Mouse (Mus musculus): ENCODE results near the gene Tma7. TPM values are rescaled to one million over a fixed set of nuclear protein-coding genes. Genes with fewer than 3 reads are reported as not detected.

Tma7 gene
- polyA plus RNA-seq, 1 experiment from 2014 or later, result 774 TPM

DNA sequence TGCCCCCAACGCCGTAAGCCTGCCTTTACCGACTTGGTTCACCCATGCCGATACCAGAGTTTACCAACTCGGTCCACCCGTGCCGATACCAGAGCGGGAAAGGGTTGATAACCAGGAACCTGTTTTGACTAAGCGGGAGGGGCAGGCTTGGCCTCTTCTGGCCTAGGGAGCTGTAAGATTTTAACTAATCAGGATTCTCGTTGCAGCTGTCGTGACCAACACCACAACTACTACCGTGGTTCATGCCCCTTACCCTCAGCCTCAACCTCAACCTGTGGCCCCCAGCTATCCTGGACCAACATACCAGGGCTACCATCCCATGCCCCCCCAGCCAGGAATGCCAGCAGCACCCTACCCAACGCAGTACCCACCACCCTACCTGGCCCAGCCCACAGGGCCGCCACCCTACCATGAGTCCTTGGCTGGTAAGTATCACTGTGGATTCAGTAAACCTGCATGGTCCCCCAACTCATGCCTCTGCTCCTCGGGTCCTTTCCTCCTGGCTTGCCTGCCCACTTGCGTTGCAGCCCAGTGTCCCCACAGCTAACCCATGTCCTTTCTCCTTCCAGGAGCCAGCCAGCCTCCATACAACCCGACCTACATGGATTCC, 26.2 kb downstream of the Tma7 start:
- no peaks in the 10 kb centered on the region for H3K27me3 ChIP-seq (ENCODE audit: insufficient read depth, poor library complexity, severe bottlenecking)
- WGBS, result 87% methylated on average over 17 of the region's 17 CpGs
- H3K36me3 ChIP-seq, result peaks cover 59% of the 10 kb centered on the region
- H3K27ac ChIP-seq, result no peak overlapping the region
- DNase-seq (ENCODE audit: low spot score), result no peak
- no peak overlapping the region for H3K4me3 ChIP-seq
- peaks cover 39% of the 10 kb centered on the region for H3K4me1 ChIP-seq
- no peaks in the 10 kb centered on the region for H3K9me3 ChIP-seq

GRCm38 (mm10) chr9:109055271-109056030, 26.9 kb downstream of the Tma7 start:
- no peak for DNase-seq (ENCODE audit: low spot score)
- Histone ChIP-seq H3K27me3 (ENCODE audit: insufficient read depth, poor library complexity, severe bottlenecking) (no peaks in the 10 kb centered on the region), H3K9me3 (no peaks in the 10 kb centered on the region), H3K27ac (peak overlapping the region; percentile 85), H3K36me3 (peaks cover 61% of the 10 kb centered on the region), H3K4me1 (peaks cover 39% of the 10 kb centered on the region), H3K4me3 (peak overlapping the region; percentile 40; the same call in 1 of the 2 replicates)
- WGBS, result 83% methylated on average over 12 of the region's 12 CpGs

GRCm38 (mm10) chr9:109054712-109055111, 27.7 kb downstream of the Tma7 start:
- 15% methylated on average over 7 of the region's 7 CpGs for WGBS
- no peak for DNase-seq (ENCODE audit: low spot score)
- H3K36me3 ChIP-seq, result peaks cover 62% of the 10 kb centered on the region

DNA sequence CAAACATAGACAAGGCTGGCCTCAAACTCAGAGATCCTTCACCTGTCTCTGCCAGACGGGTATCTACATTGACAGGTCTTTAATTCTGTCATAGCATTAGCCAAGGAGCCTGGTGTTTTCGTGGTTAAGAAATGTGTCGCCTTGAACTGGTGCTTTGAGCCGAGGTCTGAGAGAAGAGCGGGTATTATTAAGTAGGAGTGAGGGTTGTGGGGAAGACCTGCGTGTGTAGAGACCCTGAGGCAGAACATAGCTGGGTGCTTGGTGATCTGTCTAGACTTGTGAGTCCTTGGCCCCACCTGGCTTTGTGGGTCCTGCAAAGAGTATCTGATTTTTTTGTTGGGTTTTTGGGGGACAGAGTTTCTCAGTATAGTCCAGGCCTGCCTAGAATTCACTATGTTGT, 28.5 kb downstream of the Tma7 start:
- Histone ChIP-seq H3K9me3 (no peaks in the 10 kb centered on the region), H3K27me3 (ENCODE audit: insufficient read depth, poor library complexity, severe bottlenecking) (no peaks in the 10 kb centered on the region), H3K27ac (peak overlapping the region; percentile 85; the same call in 1 of the 2 replicates), H3K4me3 (no peak overlapping the region), H3K36me3 (peaks cover 68% of the 10 kb centered on the region), H3K4me1 (peaks cover 26% of the 10 kb centered on the region)
- no peak for DNase-seq (ENCODE audit: low spot score)
- 74% methylated on average over 6 of the region's 6 CpGs for WGBS

More at GRCm38 (mm10) chr9:109054712-109055111, 27.7 kb downstream of the Tma7 start:
- Histone ChIP-seq H3K4me1 (peaks cover 34% of the 10 kb centered on the region), H3K27ac (peak overlapping the region; percentile 85), H3K9me3 (no peaks in the 10 kb centered on the region), H3K27me3 (ENCODE audit: insufficient read depth, poor library complexity, severe bottlenecking) (no peaks in the 10 kb centered on the region), H3K4me3 (peak overlapping the region; percentile 40)

GRCm38 (mm10) chr9:109053366-109053765, 29.0 kb downstream of the Tma7 start:
- Histone ChIP-seq H3K4me3 (no peak overlapping the region), H3K27me3 (ENCODE audit: insufficient read depth, poor library complexity, severe bottlenecking) (no peaks in the 10 kb centered on the region), H3K4me1 (peaks cover 21% of the 10 kb centered on the region), H3K36me3 (peaks cover 69% of the 10 kb centered on the region), H3K27ac (no peak overlapping the region), H3K9me3 (no peaks in the 10 kb centered on the region)
- 71% methylated on average over 3 of the region's 3 CpGs for WGBS
- DNase-seq (ENCODE audit: low spot score), result no peak

GRCm38 (mm10) chr9:109052490-109053260, 29.7 kb downstream of the Tma7 start:
- peaks cover 16% of the 10 kb centered on the region for H3K4me1 ChIP-seq
- H3K27ac ChIP-seq, result no peak overlapping the region
- H3K27me3 ChIP-seq (ENCODE audit: insufficient read depth, poor library complexity, severe bottlenecking), result no peaks in the 10 kb centered on the region
- no peaks in the 10 kb centered on the region for H3K9me3 ChIP-seq
- H3K36me3 ChIP-seq, result peaks cover 66% of the 10 kb centered on the region
- H3K4me3 ChIP-seq, result no peak overlapping the region
- no peak for DNase-seq (ENCODE audit: low spot score)
- 92% methylated on average over 9 of the region's 9 CpGs for WGBS

- no peak for DNase-seq (ENCODE audit: low spot score)
- Histone ChIP-seq H3K4me1 (peaks cover 16% of the 10 kb centered on the region), H3K4me3 (no peak overlapping the region), H3K27ac (no peak overlapping the region), H3K27me3 (ENCODE audit: insufficient read depth, poor library complexity, severe bottlenecking) (no peaks in the 10 kb centered on the region), H3K9me3 (no peaks in the 10 kb centered on the region), H3K36me3 (peaks cover 58% of the 10 kb centered on the region)
- WGBS, result 89% methylated on average over 10 of the region's 10 CpGs
Observed at GRCm38 (mm10) chr9:109051651-109052489, 30.5 kb downstream of the Tma7 start.

- 86% methylated on average over 13 of the region's 13 CpGs for WGBS
- Histone ChIP-seq H3K4me1 (peaks cover 16% of the 10 kb centered on the region), H3K9me3 (no peaks in the 10 kb centered on the region), H3K36me3 (peaks cover 55% of the 10 kb centered on the region), H3K4me3 (no peak overlapping the region), H3K27ac (no peak overlapping the region), H3K27me3 (ENCODE audit: insufficient read depth, poor library complexity, severe bottlenecking) (no peaks in the 10 kb centered on the region)
- no peak for DNase-seq (ENCODE audit: low spot score)
Observed at GRCm38 (mm10) chr9:109051011-109051501, 31.3 kb downstream of the Tma7 start.

- 79% methylated on average over 3 of the region's 3 CpGs for WGBS
- no peak for DNase-seq (ENCODE audit: low spot score)
- no peak overlapping the region for H3K27ac ChIP-seq
Observed at GRCm38 (mm10) chr9:109050674-109050997, 31.8 kb downstream of the Tma7 start.

DNA sequence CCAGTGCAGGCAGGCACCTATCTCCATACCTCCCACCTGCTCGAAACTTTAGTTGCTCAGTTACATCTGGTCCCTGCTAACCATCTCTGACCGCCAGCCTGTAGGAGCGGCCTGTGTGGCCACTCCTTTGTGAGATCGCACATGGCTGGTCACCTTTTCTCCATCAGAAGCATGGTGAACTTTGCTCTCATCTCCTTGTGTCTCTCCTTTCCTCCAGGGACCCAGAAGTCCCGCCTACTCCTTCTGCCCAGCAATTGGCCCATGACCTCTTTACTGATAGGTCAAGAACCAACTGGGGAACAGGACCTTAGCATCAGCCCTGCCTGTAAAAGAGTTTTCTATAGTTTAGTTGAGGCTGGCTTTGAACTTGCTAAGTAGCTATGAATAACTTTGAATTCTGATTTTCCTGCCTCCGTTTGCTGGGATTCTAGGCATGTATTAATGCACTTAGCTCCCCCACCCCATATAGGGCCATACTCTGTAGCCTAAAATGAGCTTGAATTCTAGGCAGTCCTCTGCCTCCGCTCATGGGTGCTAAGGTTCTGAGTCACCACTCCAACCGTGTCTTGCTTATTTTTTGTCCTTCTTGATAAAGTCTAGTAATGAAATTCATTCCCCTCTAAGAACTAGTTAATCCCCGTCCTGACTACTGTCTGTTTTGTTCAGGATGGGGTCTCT, 32.3 kb downstream of the Tma7 start:
- Histone ChIP-seq H3K36me3 (peaks cover 48% of the 10 kb centered on the region), H3K9me3 (no peaks in the 10 kb centered on the region), H3K4me1 (peaks cover 12% of the 10 kb centered on the region), H3K27ac (no peak overlapping the region), H3K4me3 (no peak overlapping the region), H3K27me3 (ENCODE audit: insufficient read depth, poor library complexity, severe bottlenecking) (no peaks in the 10 kb centered on the region)
- 82% methylated on average over 9 of the region's 9 CpGs for WGBS
- DNase-seq (ENCODE audit: low spot score), result no peak

More at GRCm38 (mm10) chr9:109050674-109050997, 31.8 kb downstream of the Tma7 start:
- peaks cover 51% of the 10 kb centered on the region for H3K36me3 ChIP-seq
- H3K4me1 ChIP-seq, result peaks cover 16% of the 10 kb centered on the region
- no peaks in the 10 kb centered on the region for H3K27me3 ChIP-seq (ENCODE audit: insufficient read depth, poor library complexity, severe bottlenecking)
- no peak overlapping the region for H3K4me3 ChIP-seq
- no peaks in the 10 kb centered on the region for H3K9me3 ChIP-seq

GRCm38 (mm10) chr9:109049316-109049715, 33.1 kb downstream of the Tma7 start:
- no peaks in the 10 kb centered on the region for H3K9me3 ChIP-seq
- H3K36me3 ChIP-seq, result peaks cover 48% of the 10 kb centered on the region
- DNase-seq (ENCODE audit: low spot score), result no peak
- 83% methylated on average over 7 of the region's 7 CpGs for WGBS
- no peak overlapping the region for H3K4me3 ChIP-seq
- H3K27me3 ChIP-seq (ENCODE audit: insufficient read depth, poor library complexity, severe bottlenecking), result no peaks in the 10 kb centered on the region
- H3K27ac ChIP-seq, result no peak overlapping the region
- H3K4me1 ChIP-seq, result peaks cover 5% of the 10 kb centered on the region

DNA sequence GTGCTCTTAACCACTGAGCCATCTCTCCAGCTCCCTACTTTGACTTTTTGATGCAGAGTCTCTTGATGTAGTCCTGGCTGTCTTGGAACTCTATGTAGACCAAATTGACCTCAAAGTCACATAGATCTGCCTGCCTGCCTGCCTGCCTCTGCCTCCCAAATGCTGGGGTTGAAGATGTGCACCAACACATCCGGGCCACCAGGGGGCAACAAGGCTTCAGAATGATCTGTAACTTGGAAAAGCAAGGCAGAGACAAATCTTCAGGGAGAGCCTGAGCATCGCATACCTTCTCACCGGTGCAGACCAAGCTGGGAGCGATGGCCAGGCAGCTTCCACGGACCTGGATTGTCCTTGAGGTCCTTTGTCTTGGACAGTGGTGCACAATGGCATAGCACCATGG, 36.1 kb downstream of the Tma7 start:
- DNase-seq (ENCODE audit: low spot score), result no peak

More for the DNA sequence above, 36.1 kb downstream of the Tma7 start:
- 38% methylated on average over 5 of the region's 5 CpGs for WGBS
- H3K36me3 ChIP-seq, result peaks cover 35% of the 10 kb centered on the region
- no peak overlapping the region for H3K27ac ChIP-seq
- peaks cover 6% of the 10 kb centered on the region for H3K4me1 ChIP-seq
- H3K9me3 ChIP-seq, result no peaks in the 10 kb centered on the region
- no peak overlapping the region for H3K4me3 ChIP-seq
- no peaks in the 10 kb centered on the region for H3K27me3 ChIP-seq (ENCODE audit: insufficient read depth, poor library complexity, severe bottlenecking)

Data from heart, embryonic 10.5 days (tissue).